Mouse (Mus musculus) kidney, postnatal 10 days (tissue): Measurements from ENCODE around the gene Id2.

Experiments used
- DNase-seq: peaks from one replicate; pipeline ENCODE4 v3.0.0; 2021; ENCODE audit warnings: mixed read lengths

Gene Id2

GRCm38 (mm10) chr12:25073374-25073773 lies 23.6 kb downstream of the Id2 start:
- DNase-seq: no peak

- DNase-seq: no peak
Measured at GRCm38 (mm10) chr12:25062264-25062663, 34.7 kb downstream of the Id2 start.

- DNase-seq: no peak
Measured at GRCm38 (mm10) chr12:25060901-25061300, 36.0 kb downstream of the Id2 start.

GRCm38 (mm10) chr12:25059487-25060200 lies 37.3 kb downstream of the Id2 start:
- DNase-seq: no peak

- no peak for DNase-seq
Measured at GRCm38 (mm10) chr12:25054963-25055362, 42.0 kb downstream of the Id2 start.

- no peak for DNase-seq
Measured at GRCm38 (mm10) chr12:25054511-25054910, 42.4 kb downstream of the Id2 start.

- no peak for DNase-seq
Measured at GRCm38 (mm10) chr12:25049253-25049652, 47.7 kb downstream of the Id2 start.

- DNase-seq: no peak
Measured at GRCm38 (mm10) chr12:25044579-25044978, 52.4 kb downstream of the Id2 start.

GRCm38 (mm10) chr12:25044056-25044455 lies 52.9 kb downstream of the Id2 start:
- no peak for DNase-seq
